Mouse (Mus musculus): ENCODE data around the gene Coa5. TPM values are rescaled to one million over a fixed set of nuclear protein-coding genes. Genes with fewer than 3 reads are reported as not detected.
A peak's percentile ranks its signal among the peaks of the same experiment; 100 is the strongest.

The Coa5 gene
- polyA plus RNA-seq, 1 experiment = 61.3 TPM

DNA sequence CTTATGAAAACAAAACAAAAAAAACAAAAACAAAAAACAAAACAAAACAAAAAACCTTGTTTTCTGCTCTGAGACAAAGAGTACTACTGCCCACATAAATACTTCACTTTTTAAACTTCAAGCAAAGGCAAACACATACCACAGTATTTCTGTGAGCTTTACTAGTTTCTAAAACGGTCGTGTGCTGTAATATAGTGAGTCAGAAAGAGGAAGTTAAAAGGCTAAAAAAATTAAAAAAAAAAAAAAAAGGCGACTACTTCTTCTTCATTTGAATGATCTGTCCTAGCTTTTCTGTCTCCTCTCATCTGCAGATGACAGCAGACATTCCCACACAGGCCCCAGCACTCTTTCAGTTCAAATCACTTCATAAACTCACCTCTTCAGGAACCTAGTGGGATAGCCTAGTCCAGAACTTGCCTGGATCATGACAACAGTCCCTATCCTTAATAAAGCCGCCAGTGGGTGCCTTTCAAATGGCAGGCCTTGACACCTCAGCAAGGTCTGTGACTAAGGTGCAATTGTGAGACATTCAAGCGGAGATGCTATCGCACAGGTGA, 44.8 kb upstream of the Coa5 start:
- no peak overlapping the region for H3K27ac ChIP-seq (ENCODE audit: control insufficient read depth, insufficient read depth, low read length)
- WGBS = 50% methylated on average over 6 of the region's 6 CpGs
- no peak for DNase-seq

DNA sequence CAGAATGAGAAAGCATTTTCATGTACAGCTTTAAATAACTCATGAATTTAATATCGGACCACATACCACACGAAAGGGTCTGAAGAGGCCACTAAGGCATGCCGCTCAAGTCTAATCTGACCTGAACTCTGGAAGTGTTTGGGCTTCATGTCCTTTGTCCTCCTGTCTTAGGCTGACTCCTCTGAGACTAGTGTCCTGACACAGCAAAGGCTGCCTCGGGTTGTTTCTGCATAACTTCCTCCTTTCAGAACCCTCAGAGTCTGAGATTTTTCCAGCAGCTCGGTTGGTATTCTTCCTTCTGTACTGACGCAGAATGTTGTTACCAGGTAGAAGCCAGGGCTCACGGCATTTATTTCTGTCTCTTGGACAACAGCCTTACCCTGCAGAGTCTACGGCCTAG, 44.1 kb upstream of the Coa5 start:
- WGBS = 21% methylated on average over 8 of the region's 8 CpGs
- no peaks in the 10 kb centered on the region for H3K27me3 ChIP-seq (ENCODE audit: control insufficient read depth, insufficient read depth, low read length)
- H3K4me1 ChIP-seq (replicated peaks; ENCODE audit: control insufficient read depth, insufficient read depth, low read length) = peaks cover 65% of the 10 kb centered on the region
- TF ChIP-seq CTCF (IDR thresholded peaks at IDR 0.05; ENCODE audit: borderline replicate concordance, control insufficient read depth, extremely low read depth, insufficient read depth, low read length, poor library complexity) (no peak), POLR2A (IDR thresholded peaks at IDR 0.05; ENCODE audit: control insufficient read depth, extremely low read depth, insufficient read depth, low read length, poor library complexity) (no peak)
- H3K27ac ChIP-seq (ENCODE audit: control insufficient read depth, insufficient read depth, low read length) = peak overlapping the region; percentile 79
- peak; percentile 40 for DNase-seq
- no peak overlapping the region for H3K4me3 ChIP-seq (ENCODE audit: control insufficient read depth, insufficient read depth, low read length)
- H3K36me3 ChIP-seq (ENCODE audit: control insufficient read depth, insufficient read depth, low read length) = no peaks in the 10 kb centered on the region

More for the DNA sequence above, 44.8 kb upstream of the Coa5 start:
- Histone ChIP-seq H3K36me3 (ENCODE audit: control insufficient read depth, insufficient read depth, low read length) (no peaks in the 10 kb centered on the region), H3K4me3 (ENCODE audit: control insufficient read depth, insufficient read depth, low read length) (no peak overlapping the region), H3K27me3 (ENCODE audit: control insufficient read depth, insufficient read depth, low read length) (no peaks in the 10 kb centered on the region), H3K4me1 (replicated peaks; ENCODE audit: control insufficient read depth, insufficient read depth, low read length) (peaks cover 60% of the 10 kb centered on the region)
- TF ChIP-seq CTCF (IDR thresholded peaks at IDR 0.05; ENCODE audit: borderline replicate concordance, control insufficient read depth, extremely low read depth, insufficient read depth, low read length, poor library complexity) (no peak), POLR2A (IDR thresholded peaks at IDR 0.05; ENCODE audit: control insufficient read depth, extremely low read depth, insufficient read depth, low read length, poor library complexity) (no peak)

DNA sequence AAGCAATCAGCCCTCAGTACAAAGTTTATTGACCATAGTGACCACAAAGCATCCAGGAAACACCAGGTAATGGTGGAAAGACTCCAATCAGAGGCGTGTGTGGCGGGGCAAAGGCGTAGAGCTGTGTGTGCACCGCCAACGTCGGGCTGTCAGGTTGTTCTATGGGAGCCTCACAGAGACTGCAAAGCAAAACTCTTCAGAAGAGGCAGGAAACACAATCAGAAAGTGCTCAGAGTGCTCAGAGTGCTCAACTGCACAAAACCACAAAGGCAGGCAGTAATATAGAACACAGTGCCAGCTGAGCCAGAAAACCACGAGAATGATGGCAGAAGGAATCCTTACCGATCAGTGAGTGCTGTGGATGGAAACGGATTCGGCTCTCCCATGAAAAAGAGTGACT, 43.3 kb upstream of the Coa5 start:
- peak overlapping the region; percentile 79 for H3K27ac ChIP-seq (ENCODE audit: control insufficient read depth, insufficient read depth, low read length)
- H3K27me3 ChIP-seq (ENCODE audit: control insufficient read depth, insufficient read depth, low read length) = no peaks in the 10 kb centered on the region
- peak; percentile 72 for DNase-seq
- peaks cover 58% of the 10 kb centered on the region for H3K4me1 ChIP-seq (replicated peaks; ENCODE audit: control insufficient read depth, insufficient read depth, low read length)
- H3K36me3 ChIP-seq (ENCODE audit: control insufficient read depth, insufficient read depth, low read length) = no peaks in the 10 kb centered on the region
- WGBS = 2% methylated on average over 10 of the region's 10 CpGs
- no peak for TF ChIP-seq POLR2A (IDR thresholded peaks at IDR 0.05; ENCODE audit: control insufficient read depth, extremely low read depth, insufficient read depth, low read length, poor library complexity)
- no peak for TF ChIP-seq CTCF (IDR thresholded peaks at IDR 0.05; ENCODE audit: borderline replicate concordance, control insufficient read depth, extremely low read depth, insufficient read depth, low read length, poor library complexity)
- H3K4me3 ChIP-seq (ENCODE audit: control insufficient read depth, insufficient read depth, low read length) = no peak overlapping the region

DNA sequence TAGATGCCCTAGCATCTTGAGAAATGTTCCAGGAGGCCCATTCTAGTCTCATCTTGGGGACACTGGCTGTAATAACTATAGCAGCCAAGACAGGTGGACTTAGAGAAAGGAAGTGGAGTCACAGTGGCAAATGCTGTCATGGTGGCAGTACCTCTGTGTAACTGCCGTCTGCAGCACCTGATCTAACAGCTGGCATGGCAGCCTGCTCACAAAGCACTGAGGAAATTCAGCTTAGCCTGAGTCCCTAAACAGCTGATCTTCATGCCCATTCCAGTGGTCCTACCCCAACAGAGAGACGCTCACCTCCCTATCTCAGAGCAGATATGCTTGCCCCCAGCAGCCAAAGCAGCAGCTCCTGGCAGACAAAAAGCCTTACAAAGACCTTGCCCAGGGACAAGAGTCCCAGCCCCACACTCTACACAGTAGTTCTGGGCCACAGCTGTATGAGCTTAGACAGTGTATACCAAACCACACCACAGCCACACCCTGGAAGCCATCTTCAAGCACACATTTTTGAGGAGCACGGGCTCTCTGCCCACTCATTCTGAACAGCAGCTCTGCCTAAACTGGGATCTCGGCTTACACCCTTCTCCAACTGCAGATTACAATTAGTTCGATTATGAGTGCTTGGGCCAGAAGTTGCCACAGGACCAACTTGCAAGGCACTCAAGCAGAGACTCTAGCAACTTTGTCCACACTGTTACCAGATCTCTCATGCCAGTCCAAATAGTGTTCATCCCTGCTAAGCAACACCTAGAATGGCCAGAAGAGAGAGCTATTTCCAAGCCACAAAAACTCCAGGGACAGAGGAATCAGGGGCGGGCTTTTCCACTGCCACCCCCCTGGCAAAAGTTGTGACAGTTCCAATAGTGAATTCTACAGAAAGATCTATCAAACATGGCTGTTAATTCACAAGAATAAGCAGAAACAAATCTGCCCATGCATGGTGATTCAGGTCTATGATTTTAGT, 41.6 kb upstream of the Coa5 start:
- H3K4me3 ChIP-seq (ENCODE audit: control insufficient read depth, insufficient read depth, low read length) = no peak overlapping the region
- WGBS = 45% methylated on average over 6 of the region's 6 CpGs
- H3K4me1 ChIP-seq (replicated peaks; ENCODE audit: control insufficient read depth, insufficient read depth, low read length) = peaks cover 44% of the 10 kb centered on the region
- peak overlapping the region; percentile 81 for H3K27ac ChIP-seq (ENCODE audit: control insufficient read depth, insufficient read depth, low read length)
- TF ChIP-seq CTCF (IDR thresholded peaks at IDR 0.05; ENCODE audit: borderline replicate concordance, control insufficient read depth, extremely low read depth, insufficient read depth, low read length, poor library complexity) (no peak), POLR2A (IDR thresholded peaks at IDR 0.05; ENCODE audit: control insufficient read depth, extremely low read depth, insufficient read depth, low read length, poor library complexity) (no peak)
- H3K27me3 ChIP-seq (ENCODE audit: control insufficient read depth, insufficient read depth, low read length) = no peaks in the 10 kb centered on the region
- peak; percentile 49 for DNase-seq
- no peaks in the 10 kb centered on the region for H3K36me3 ChIP-seq (ENCODE audit: control insufficient read depth, insufficient read depth, low read length)

DNA sequence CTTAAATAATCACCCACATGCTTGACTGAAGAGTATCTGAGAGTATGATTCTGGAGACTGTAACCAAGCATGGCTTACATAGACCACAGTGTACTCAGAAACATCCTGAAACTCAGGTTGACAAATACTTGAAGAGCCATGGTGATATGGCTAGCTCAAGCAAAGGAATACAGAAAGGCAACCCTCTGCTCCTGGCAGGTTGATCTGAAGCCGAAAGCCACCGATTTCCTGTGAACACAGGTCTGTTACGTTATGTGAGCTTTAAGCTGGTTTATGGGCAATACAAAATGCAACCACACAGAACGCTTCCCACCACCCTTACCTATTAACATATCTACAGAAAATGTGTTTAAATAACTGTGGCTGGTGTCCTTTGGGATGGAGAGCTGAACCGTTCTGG, 39.1 kb upstream of the Coa5 start:
- H3K36me3 ChIP-seq (ENCODE audit: control insufficient read depth, insufficient read depth, low read length) = peaks cover 9% of the 10 kb centered on the region
- H3K27me3 ChIP-seq (ENCODE audit: control insufficient read depth, insufficient read depth, low read length) = no peaks in the 10 kb centered on the region
- WGBS = 23% methylated on average over 5 of the region's 5 CpGs
- H3K4me1 ChIP-seq (replicated peaks; ENCODE audit: control insufficient read depth, insufficient read depth, low read length) = peaks cover 33% of the 10 kb centered on the region
- H3K27ac ChIP-seq (ENCODE audit: control insufficient read depth, insufficient read depth, low read length) = peak overlapping the region; percentile 28; the same call in 1 of the 2 replicates
- no peak overlapping the region for H3K4me3 ChIP-seq (ENCODE audit: control insufficient read depth, insufficient read depth, low read length)
- TF ChIP-seq POLR2A (IDR thresholded peaks at IDR 0.05; ENCODE audit: control insufficient read depth, extremely low read depth, insufficient read depth, low read length, poor library complexity) (no peak), CTCF (IDR thresholded peaks at IDR 0.05; ENCODE audit: borderline replicate concordance, control insufficient read depth, extremely low read depth, insufficient read depth, low read length, poor library complexity) (no peak)
- DNase-seq = no peak

DNA sequence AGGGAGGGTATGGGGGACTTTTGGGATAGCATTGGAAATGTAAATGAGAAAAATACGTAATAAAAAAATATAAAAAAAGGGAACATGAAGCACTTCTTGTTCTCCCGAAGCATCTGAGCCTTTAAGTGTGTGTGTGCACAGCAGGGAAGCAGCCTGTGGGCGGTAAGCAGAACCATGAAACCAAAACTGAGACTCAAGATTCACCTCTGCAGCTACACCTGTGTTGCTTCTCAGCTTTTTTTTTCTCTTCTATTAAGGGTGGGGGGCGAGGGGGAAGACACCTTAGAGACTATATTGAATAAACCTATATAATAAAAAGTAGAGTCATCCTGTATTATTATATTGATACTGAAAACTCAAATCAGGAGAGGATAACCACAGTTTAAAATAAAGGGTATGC, 37.9 kb upstream of the Coa5 start:
- H3K36me3 ChIP-seq (ENCODE audit: control insufficient read depth, insufficient read depth, low read length) = peaks cover 14% of the 10 kb centered on the region
- no peak for TF ChIP-seq CTCF (IDR thresholded peaks at IDR 0.05; ENCODE audit: borderline replicate concordance, control insufficient read depth, extremely low read depth, insufficient read depth, low read length, poor library complexity)
- TF ChIP-seq POLR2A (IDR thresholded peaks at IDR 0.05; ENCODE audit: control insufficient read depth, extremely low read depth, insufficient read depth, low read length, poor library complexity) = no peak
- no peak overlapping the region for H3K4me3 ChIP-seq (ENCODE audit: control insufficient read depth, insufficient read depth, low read length)
- no peak overlapping the region for H3K27ac ChIP-seq (ENCODE audit: control insufficient read depth, insufficient read depth, low read length)
- H3K27me3 ChIP-seq (ENCODE audit: control insufficient read depth, insufficient read depth, low read length) = no peaks in the 10 kb centered on the region
- WGBS = 87% methylated on average over 4 of the region's 4 CpGs
- DNase-seq = no peak
- peaks cover 23% of the 10 kb centered on the region for H3K4me1 ChIP-seq (replicated peaks; ENCODE audit: control insufficient read depth, insufficient read depth, low read length)

All from thymus, adult 2 months (tissue).